Mouse (Mus musculus): Measurements from ENCODE around the gene Gfra1. TPM values are rescaled to one million over a fixed set of nuclear protein-coding genes. Genes with fewer than 3 reads are reported as not detected.

Gene Gfra1
- total RNA-seq, 2 experiments from 2014 or later: 0.08 to 0.20 TPM

DNA sequence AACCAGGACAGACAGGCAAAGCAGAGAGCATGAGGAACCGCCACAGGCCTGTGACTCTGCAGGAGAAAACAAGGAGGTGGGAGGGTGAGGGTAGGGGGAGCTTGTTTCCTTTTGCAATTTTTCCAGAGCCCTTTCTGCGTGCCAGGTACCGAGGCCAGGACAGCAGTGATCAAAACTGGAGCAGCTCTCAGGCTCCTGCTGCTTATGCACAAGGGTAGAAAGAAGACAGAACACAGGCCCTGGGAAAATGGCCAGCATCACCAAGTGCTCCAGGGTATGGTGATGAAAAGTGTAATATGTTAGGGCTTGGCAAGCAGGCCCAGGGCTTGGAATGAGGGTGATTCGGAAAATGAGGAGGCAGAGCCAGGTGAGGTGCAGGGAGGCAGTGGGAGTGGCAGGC lies 269.2 kb downstream of the Gfra1 start:
- no peak for ATAC-seq (replicated peaks; ENCODE audit: poor library complexity)

Other genes with a start within 250 kb of the Gfra1 start
- not detected in 2 replicates for gene Ccdc172, start 56.1 kb upstream of the Gfra1 start, total RNA-seq (2015)
- gene Ccdc172, start 56.1 kb upstream of the Gfra1 start, total RNA-seq (2017): not detected in 2 replicates
- not detected in 2 replicates for gene Pnlip, start 196.6 kb upstream of the Gfra1 start, total RNA-seq (2015)
- gene Pnlip, start 196.6 kb upstream of the Gfra1 start, total RNA-seq (2017): not detected in 2 replicates

All from megakaryocyte progenitor cell, adult 5-6 weeks (primary cell).